Mouse (Mus musculus): ENCODE results near the gene Igsf9.

DNA sequence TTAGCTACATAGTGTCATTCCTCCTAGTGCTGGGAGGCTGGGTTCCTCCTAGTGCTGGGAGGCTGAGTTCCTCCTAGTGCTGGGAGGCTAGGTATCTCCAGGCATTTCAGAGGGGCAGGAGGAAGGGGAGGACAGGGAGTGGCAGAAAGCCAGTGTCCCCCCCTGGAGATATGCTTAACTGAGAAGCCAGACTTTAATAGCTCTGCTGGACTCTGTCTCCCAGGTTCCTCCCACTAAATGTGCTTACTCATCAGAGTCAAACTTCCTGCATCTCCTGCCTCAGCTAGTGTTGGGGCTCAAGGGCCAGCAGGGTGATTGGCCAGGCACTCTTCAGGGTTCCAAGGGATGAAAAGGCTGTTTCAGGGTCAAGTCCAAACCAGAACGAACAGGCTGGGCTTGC lies 33.8 kb downstream of the Igsf9 start:
- TF ChIP-seq IRF4 (IDR thresholded peaks at IDR 0.05; ENCODE audit: low read depth, low read length) (no peak), POLR2A (IDR thresholded peaks at IDR 0.05; ENCODE audit: low read depth, low read length) (no peak), CHD2 (IDR thresholded peaks at IDR 0.05; ENCODE audit: low read length) (no peak)

All from CH12.LX (cell line).